Mouse (Mus musculus): ENCODE data around the gene Gm49337. TPM values are rescaled to one million over a fixed set of nuclear protein-coding genes. Genes with fewer than 3 reads are reported as not detected.

Gm49337 gene
- total RNA-seq, 2 experiments from 2014 or later, result 1.2 TPM; not detected in 1

GRCm38 (mm10) chr4:116164759-116165554 is 8.2 kb upstream of the Gm49337 start:
- DNase-seq, result no peak

GRCm38 (mm10) chr4:116165708-116166407 is 7.3 kb upstream of the Gm49337 start:
- no peak for DNase-seq

- no peak for DNase-seq
These were observed 5.8 kb upstream of the Gm49337 start, which contains the start of gene Tspan1 for GRCm38 (mm10) chr4:116167404-116167803. TSS of gene Tspan1 (minus strand) at chr4:116167601.

DNA sequence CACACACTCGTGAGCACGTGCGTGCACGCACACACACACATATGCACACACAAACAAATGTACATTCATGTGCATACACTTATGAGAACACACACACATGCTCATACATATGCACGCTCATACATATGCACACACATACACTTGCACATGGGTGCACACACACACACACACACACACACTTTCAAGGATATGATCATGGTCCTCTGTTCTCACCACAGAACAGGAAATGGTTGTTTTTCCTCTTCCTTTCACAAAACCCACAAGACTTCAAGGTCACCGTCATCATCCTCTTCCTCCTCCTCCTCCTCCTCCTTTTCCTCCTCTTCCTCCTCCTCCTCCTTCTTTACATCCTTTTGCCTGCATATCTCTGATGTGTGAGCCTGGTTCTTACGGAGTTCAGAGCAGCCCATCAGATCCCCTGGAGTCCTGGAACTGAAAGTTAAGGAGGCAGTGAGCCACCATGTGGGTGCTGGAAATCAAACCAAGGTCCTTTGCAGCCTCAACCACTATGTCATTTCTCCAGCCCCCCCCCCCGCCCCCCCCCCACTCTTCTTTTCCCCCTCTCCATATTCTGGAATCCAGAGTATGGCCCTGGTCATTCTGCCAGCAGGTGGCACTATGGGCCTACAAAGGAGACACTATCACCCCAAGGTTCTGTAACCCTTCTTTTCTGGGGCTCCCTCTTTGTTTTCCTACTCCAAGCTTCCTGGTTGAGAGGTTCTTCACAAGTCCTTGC is 4.4 kb upstream of the Gm49337 start:
- peak; percentile 66 to 74 for DNase-seq

DNA sequence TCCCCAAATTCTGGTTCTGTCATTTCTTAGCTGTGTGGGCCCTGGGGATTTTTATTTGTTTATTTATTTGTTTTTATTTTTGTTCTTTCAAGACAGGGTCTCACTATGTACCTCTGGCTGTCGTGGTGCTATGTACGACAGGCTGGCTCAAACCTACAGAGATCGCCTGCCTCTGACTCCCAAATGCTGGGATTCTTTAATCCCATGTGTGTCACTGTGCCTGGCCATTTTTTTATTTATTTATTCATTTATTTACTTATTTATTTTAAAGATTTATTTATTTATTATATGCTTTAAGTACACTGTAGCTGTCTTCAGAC is 3.9 kb upstream of the Gm49337 start:
- DNase-seq, result no peak

DNA sequence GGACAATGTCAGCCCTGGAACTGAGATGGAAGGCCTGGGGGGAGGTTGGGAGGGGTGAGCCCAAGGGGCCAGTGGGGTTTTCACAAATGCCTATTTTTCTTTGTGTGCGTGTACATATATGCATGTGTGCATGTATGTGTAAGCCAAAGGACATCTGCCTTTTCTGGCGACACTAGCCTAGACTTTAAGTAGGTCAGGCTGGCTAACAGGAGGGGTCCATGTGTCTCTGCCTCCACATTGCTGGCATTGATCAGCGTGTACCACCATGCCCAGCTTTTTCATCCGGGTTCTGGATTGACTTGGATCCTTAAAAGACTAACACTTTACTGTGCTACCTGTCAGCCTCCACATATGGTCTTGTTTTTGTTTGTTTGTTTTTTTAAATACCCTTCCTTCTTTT is 568 bp downstream of the Gm49337 start:
- no peak for DNase-seq

- no peak for DNase-seq
These were observed 1.4 kb downstream of the Gm49337 start for GRCm38 (mm10) chr4:116174466-116175116.

GRCm38 (mm10) chr4:116175136-116175535 is 2.0 kb downstream of the Gm49337 start:
- DNase-seq, result no peak

GRCm38 (mm10) chr4:116175711-116176542 is 2.7 kb downstream of the Gm49337 start:
- no peak for DNase-seq

DNA sequence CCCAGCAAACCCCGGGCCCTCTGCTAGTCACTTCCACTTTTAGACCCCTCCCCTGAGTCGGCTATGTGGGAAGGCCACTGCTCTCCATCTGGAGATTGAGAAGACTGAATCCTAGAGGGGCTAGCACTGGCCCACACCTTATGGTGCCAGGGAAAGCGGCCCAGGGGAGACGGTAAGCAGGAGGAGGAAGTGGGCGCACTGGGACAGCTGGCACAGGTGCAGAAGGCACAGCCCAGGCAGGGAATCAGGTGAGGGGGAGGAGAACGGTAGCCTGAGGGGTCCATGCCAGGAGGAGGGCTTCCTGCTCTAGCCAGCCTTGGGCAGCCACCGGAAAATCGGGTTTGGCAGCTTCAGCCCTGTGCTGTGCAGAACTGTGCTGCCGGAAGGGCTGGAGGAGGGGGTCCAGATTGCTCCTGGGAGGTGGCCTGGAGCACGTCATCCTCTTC is 3.4 kb downstream of the Gm49337 start:
- peak in 1 of 2 experiments; percentile 51 for DNase-seq

GRCm38 (mm10) chr4:116177140-116177539 is 4.0 kb downstream of the Gm49337 start:
- no peak for DNase-seq

GRCm38 (mm10) chr4:116182079-116182478 is 8.9 kb downstream of the Gm49337 start:
- DNase-seq, result no peak

- DNase-seq, result no peak
These were observed 9.6 kb downstream of the Gm49337 start for GRCm38 (mm10) chr4:116182745-116183144.

GRCm38 (mm10) chr4:116185083-116185482 is 11.9 kb downstream of the Gm49337 start:
- no peak for DNase-seq

GRCm38 (mm10) chr4:116192286-116192835 is 19.2 kb downstream of the Gm49337 start:
- no peak for DNase-seq

DNA sequence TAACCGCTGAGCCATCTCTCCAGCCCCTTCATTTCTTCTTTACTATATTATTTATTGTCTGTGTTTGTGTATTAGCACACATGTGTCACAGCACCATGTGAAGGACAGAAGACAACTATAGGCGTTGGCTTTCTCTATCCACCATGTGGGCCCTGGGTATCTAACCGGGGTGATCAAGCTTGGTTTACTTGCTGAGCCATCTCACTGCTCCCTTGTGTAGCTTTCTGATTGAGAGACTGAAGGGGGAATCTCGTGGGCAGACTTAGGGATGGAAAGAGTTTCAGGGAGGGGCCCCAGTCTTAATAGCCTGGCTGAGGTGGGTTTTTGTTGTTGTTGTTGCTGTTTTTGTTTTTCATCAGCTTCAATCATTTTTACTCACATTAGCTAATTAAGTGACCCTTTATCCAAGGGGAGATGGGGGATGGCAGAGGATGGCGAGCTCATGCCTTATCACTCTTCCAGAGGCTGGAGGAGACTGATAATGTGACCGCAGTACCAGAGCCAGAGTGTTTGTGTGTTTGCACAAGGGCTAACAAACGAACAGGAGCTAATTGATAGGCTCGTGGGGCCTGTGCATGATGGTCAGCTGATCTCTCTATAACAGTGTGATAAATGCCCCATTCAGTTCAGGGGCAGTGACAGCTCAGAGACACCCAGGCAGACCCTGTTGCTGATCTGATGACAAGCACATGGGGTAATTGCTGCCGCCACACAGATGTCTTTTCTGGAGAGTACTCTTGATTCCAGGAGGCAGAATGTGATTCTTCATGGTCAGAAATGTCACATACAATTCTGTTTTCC is 20.6 kb downstream of the Gm49337 start:
- no peak for DNase-seq

GRCm38 (mm10) chr4:116198422-116198821 is 25.2 kb downstream of the Gm49337 start:
- DNase-seq, result no peak

GRCm38 (mm10) chr4:116204422-116204821 is 31.2 kb downstream of the Gm49337 start:
- no peak for DNase-seq

DNA sequence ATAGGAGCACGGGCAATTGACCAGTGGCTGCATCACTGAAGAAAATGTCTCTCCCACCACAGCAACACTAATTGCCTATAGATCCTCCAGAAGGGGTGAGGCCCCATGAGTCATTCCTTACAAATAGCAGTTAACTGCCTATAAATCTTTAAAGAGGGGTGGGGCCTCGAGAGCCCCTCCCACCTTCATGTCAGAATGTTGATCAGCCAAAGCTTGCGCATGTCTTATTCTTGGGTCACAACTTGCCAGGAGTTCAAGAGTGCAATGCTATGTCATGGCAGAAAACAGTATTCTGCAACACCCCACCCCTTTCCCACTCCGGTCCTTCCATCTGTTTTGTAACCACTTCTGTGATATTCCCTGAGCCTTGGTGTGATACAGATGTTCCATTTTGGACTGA is 33.3 kb downstream of the Gm49337 start:
- DNase-seq, result no peak

- DNase-seq, result no peak
These were observed 35.7 kb downstream of the Gm49337 start for GRCm38 (mm10) chr4:116208891-116209290.

All from layer of hippocampus, postnatal 36 days (tissue).